Mouse (Mus musculus) heart, postnatal 0 days (tissue): Measurements from ENCODE around the gene Vmn1r232. TPM values are rescaled to one million over a fixed set of nuclear protein-coding genes. Genes with fewer than 3 reads are reported as not detected.
A peak's percentile ranks its signal among the peaks of the same experiment; 100 is the strongest.

Experiments used
- ATAC-seq: fragments of 200-750 bp; cut with Nextera tagmentation; 2 replicates; pipeline ENCODE4 v1.8.0; 2017; ENCODE audit warnings: low read depth, moderate number of reproducible peaks, moderate library complexity; ENCODE audit not compliant: insufficient read depth
- DNase-seq: peaks from one replicate; pipeline ENCODE4 v3.0.0-alpha.2; 2016; ENCODE audit warnings: low spot score
- H3K27ac ChIP-seq: fragments of 300-500 bp; sonication (generic); 2 replicates; pipeline ENCODE4 v1.5.1; 2014; ENCODE audit warnings: low read depth, mild to moderate bottlenecking
- H3K27me3 ChIP-seq: fragments of 300-500 bp; sonication (generic); 2 replicates; pipeline ENCODE4 v1.6.1; 2014; ENCODE audit warnings: low read length, mixed read lengths; ENCODE audit not compliant: control insufficient read depth, insufficient read depth
- H3K36me3 ChIP-seq: fragments of 300-500 bp; sonication (generic); replicated peaks from 2 replicates; pipeline ENCODE4 v1.6.1; 2014; ENCODE audit warnings: low read length, mixed read lengths; ENCODE audit not compliant: control insufficient read depth, insufficient read depth
- H3K4me1 ChIP-seq: fragments of 300-500 bp; sonication (generic); 2 replicates; pipeline ENCODE4 v1.6.1; 2014; ENCODE audit warnings: antibody characterized with exemption; ENCODE audit not compliant: control insufficient read depth, insufficient read depth
- H3K4me2 ChIP-seq: fragments of 300-500 bp; sonication (generic); 2 replicates; pipeline ENCODE4 v1.6.1; 2014; ENCODE audit warnings: low read depth, mild to moderate bottlenecking, low read length, moderate library complexity
- H3K4me3 ChIP-seq: fragments of 300-500 bp; sonication (generic); 2 replicates; pipeline ENCODE4 v1.5.1; 2014; ENCODE audit warnings: low read depth, low read length
- H3K9ac ChIP-seq: fragments of 300-500 bp; sonication (generic); replicated peaks from 2 replicates; pipeline ENCODE4 v1.6.1; 2014; ENCODE audit warnings: low read depth, low read length, mixed read lengths
- H3K9me3 ChIP-seq: fragments of 300-500 bp; sonication (generic); replicated peaks from 2 replicates; pipeline ENCODE4 v1.6.1; 2016; ENCODE audit warnings: low read length; ENCODE audit not compliant: control insufficient read depth
- CTCF ChIP-seq: IDR thresholded peaks from 2 replicates; pipeline ENCODE4 v1.5.1; 2016; ENCODE audit warnings: antibody characterized with exemption, control low read depth, low read depth
- EP300 ChIP-seq: IDR thresholded peaks from 2 replicates; pipeline ENCODE4 v1.6.1; 2016; ENCODE audit warnings: antibody characterized with exemption, low read depth
- WGBS: fragments of 180-500 bp; shearing (Covaris S2); extraction: QIAGEN DNeasy Blood & Tissue Kit; methylation state at CpG from one replicate; pipeline ENCODE4 v1.1.7; 2014; 5-methylcytosine and 5-hydroxymethylcytosine counted together
- polyA plus RNA-seq: library from polyadenylated mRNA; unstranded; fragments of >200 nt; fragmentation: Nextera tagmentation; extraction: Ambion mirVana; gene quantifications from 2 replicates; pipeline ENCODE4 v1.2.1, GENCODE M21; 2015
- total RNA-seq: library from RNA; depleted of rRNA; stranded (reverse); fragments of >200 nt; gene quantifications from 2 replicates; pipeline ENCODE4 v1.2.3, GENCODE M21; 2014; ENCODE audit warnings: low replicate concordance; rRNA removed

The Vmn1r232 gene
- total and polyA plus RNA-seq, 2 experiments from 2014 or later: not detected

GRCm38 (mm10) chr17:20944985-20945891, 25.7 kb upstream of the Vmn1r232 start, which contains the start of gene Ppp2r1a:
TSS of gene Ppp2r1a (plus strand) at chr17:20945311.
- Histone ChIP-seq H3K4me3 (peak within 1 kb of the TSS; percentile 79), H3K27me3 (no peaks in the 10 kb centered on the region), H3K9ac (peak within 1 kb of the TSS; percentile 91), H3K36me3 (no peaks in the 10 kb centered on the region), H3K9me3 (no peaks in the 10 kb centered on the region), H3K4me1 (peaks cover 39% of the 10 kb centered on the region), H3K27ac (peak within 1 kb of the TSS; percentile 99), H3K4me2 (peak within 1 kb of the TSS; percentile 84)
- DNase-seq: peak; percentile 100
- under 1% methylated on average over 69 of the region's 69 CpGs for WGBS
- ATAC-seq: peak; percentile 98
- TF ChIP-seq CTCF (no peak; the same call in 1 of the 2 replicates), EP300 (peak; percentile 54)

- ATAC-seq (no peak), DNase-seq (no peak)
- TF ChIP-seq EP300 (no peak), CTCF (no peak)
- peak overlapping the region; percentile 79 for H3K4me3 ChIP-seq
- H3K9me3 ChIP-seq: no peaks in the 10 kb centered on the region
- H3K27me3 ChIP-seq: no peaks in the 10 kb centered on the region
- whole genome bisulfite sequencing: 41% methylated on average over 3 of the region's 3 CpGs
- peak overlapping the region; percentile 95 for H3K27ac ChIP-seq
- H3K4me1 ChIP-seq: peaks cover 35% of the 10 kb centered on the region
- H3K4me2 ChIP-seq: peak overlapping the region; percentile 69
- H3K9ac ChIP-seq: peak overlapping the region; percentile 72
- H3K36me3 ChIP-seq: no peaks in the 10 kb centered on the region
These were observed 24.7 kb upstream of the Vmn1r232 start for GRCm38 (mm10) chr17:20944226-20944625.

GRCm38 (mm10) chr17:20904991-20905390, 14.5 kb downstream of the Vmn1r232 start, which contains the start of gene Vmn1r231:
TSS of gene Vmn1r231 (minus strand) at chr17:20905091.
- H3K4me3 ChIP-seq: no peak within 1 kb of the TSS
- H3K4me1 ChIP-seq: no peaks in the 10 kb centered on the region
- H3K36me3 ChIP-seq: no peaks in the 10 kb centered on the region
- no peaks in the 10 kb centered on the region for H3K27me3 ChIP-seq
- DNase-seq: no peak
- no peak within 1 kb of the TSS for H3K9ac ChIP-seq
- ATAC-seq: no peak
- H3K4me2 ChIP-seq: no peak within 1 kb of the TSS
- TF ChIP-seq CTCF: no peak
- no peak for TF ChIP-seq EP300
- 39% methylated on average over 2 of the region's 2 CpGs for WGBS
- no peak within 1 kb of the TSS for H3K27ac ChIP-seq
- no peaks in the 10 kb centered on the region for H3K9me3 ChIP-seq

Other genes starting within 250 kb of the Vmn1r232 start
- gene Vmn1r226, start 236.9 kb downstream of the Vmn1r232 start, total RNA-seq: not detected in 2 replicates
- gene Vmn1r226, start 236.9 kb downstream of the Vmn1r232 start, polyA plus RNA-seq: not detected in 2 replicates
- gene Vmn1r227, start 189.9 kb downstream of the Vmn1r232 start, total RNA-seq: not detected in 2 replicates
- gene Vmn1r227, start 189.9 kb downstream of the Vmn1r232 start, polyA plus RNA-seq: not detected in 2 replicates
- not detected in 2 replicates for gene Vmn1r228, start 133.6 kb downstream of the Vmn1r232 start, total RNA-seq
- not detected in 2 replicates for gene Vmn1r228, start 133.6 kb downstream of the Vmn1r232 start, polyA plus RNA-seq
- not detected in 2 replicates for gene Vmn1r229, start 108.2 kb downstream of the Vmn1r232 start, total RNA-seq
- gene Vmn1r229, start 108.2 kb downstream of the Vmn1r232 start, polyA plus RNA-seq: not detected in 2 replicates
- gene Vmn1r230, start 79.3 kb downstream of the Vmn1r232 start, total RNA-seq: not detected in 2 replicates
- not detected in 2 replicates for gene Vmn1r230, start 79.3 kb downstream of the Vmn1r232 start, polyA plus RNA-seq
- gene Vmn1r231, start 14.6 kb downstream of the Vmn1r232 start, total RNA-seq: not detected in 2 replicates
- not detected in 2 replicates for gene Vmn1r231, start 14.6 kb downstream of the Vmn1r232 start, polyA plus RNA-seq
- 323 and 403 TPM in 2 replicates for gene Ppp2r1a, start 25.6 kb upstream of the Vmn1r232 start, total RNA-seq
- gene Ppp2r1a, start 25.6 kb upstream of the Vmn1r232 start, polyA plus RNA-seq: 264 and 279 TPM in 2 replicates
- gene Vmn1r233, start 76.8 kb upstream of the Vmn1r232 start, total RNA-seq: not detected in 2 replicates
- not detected in 2 replicates for gene Vmn1r233, start 76.8 kb upstream of the Vmn1r232 start, polyA plus RNA-seq
- gene Zfp160, start 89.2 kb upstream of the Vmn1r232 start, total RNA-seq: 3.6 and 12.7 TPM in 2 replicates
- 8.7 and 8.9 TPM in 2 replicates for gene Zfp160, start 89.2 kb upstream of the Vmn1r232 start, polyA plus RNA-seq